Mouse (Mus musculus): Measurements from ENCODE around the gene Upk3a.

Gene Upk3a

DNA sequence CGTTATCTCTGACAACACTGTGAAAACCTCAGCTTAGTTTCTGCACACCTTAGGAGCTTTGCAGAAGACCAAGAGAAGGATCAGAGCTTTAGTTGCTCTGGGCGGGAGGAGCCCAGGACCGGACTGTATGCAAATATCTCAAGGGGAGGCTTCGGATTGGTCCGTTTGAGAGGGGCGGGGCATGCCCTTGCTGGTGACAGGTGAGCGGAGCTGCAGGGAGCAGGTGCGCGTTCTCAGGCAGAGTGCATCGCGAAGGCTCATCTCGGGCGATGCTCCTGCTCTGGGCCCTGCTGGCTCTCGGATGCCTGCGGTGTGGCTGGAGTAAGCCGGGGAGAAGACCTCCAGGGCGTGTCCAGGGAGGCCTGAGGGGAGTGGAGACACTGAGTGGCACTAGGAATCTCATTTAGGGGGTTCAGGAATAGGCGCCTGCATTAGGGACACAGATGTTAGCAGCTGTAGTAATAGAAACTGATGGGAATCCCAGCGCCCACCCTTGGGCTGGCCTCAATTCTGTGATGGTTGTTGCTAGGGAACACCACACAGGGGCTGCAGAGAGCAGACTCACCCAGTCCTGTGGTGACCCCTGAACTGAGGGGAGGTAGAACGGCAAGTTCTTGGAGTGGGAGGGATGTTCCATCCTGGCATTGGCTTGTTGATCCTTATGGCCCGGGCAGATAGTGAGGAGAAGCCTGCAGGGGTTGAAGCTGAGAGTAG lies at the start of gene Upk3a:
Gene Upk3a (plus strand): TSS at position 191 of the 714 bp plus-strand sequence.
- no peak for DNase-seq (ENCODE audit: low read depth)

DNA sequence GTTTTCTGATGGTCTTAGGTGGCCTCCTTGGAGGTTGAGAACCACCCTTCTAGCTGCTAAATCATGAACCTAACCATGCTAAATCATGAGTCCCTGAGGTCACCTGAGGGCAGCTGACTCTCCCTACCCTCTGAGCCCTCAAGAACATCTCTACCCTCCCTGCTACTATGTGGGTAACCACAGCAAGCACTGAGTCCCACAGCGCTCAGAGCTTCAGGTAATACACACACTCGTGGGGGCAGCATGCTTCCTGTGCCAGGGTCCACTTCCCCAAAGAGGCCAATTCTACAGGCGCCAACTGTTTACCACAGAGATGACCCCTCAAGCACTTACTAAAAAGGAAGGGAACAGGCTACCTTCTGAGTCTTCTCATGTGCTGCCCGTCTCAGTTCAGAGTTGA lies 48.4 kb upstream of the Upk3a start:
- DNase-seq (ENCODE audit: low read depth), result no peak

DNA sequence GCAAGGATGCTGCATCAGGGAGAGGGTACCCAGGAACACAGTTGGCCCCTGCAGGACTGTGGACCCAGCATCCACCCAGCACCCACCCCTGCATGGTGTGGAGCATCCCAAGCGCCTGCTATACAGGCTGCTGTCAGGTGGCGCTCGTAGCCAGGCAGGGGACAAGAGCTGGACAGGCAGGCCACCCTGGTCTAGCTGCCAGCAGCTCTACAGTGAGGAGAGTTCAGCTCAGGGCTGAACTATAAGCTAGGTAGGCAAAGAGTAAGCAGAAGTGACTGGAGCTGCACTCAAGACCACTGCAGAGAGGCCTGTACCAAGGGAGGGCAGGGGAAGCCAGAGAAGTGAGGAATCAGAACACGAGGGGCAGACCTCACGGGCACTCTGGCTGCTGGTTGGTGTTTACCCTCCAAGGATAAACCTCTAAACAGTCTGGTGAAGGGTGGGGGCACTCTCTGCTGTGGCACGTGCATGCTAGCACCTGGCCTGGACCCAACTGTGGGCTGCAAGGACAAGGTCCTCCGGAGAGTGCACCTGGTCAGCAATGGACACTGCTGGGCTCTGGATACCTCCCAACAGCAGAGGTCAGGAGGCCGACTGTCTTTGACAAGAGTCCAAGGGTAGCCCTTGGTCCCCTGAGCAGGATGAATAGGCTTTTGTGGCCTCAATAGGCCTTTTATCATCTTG lies 43.9 kb upstream of the Upk3a start:
- DNase-seq (ENCODE audit: low read depth), result no peak

- DNase-seq (ENCODE audit: low read depth), result no peak
Observed at GRCm38 (mm10) chr15:84973544-84973871, 43.4 kb upstream of the Upk3a start.

DNA sequence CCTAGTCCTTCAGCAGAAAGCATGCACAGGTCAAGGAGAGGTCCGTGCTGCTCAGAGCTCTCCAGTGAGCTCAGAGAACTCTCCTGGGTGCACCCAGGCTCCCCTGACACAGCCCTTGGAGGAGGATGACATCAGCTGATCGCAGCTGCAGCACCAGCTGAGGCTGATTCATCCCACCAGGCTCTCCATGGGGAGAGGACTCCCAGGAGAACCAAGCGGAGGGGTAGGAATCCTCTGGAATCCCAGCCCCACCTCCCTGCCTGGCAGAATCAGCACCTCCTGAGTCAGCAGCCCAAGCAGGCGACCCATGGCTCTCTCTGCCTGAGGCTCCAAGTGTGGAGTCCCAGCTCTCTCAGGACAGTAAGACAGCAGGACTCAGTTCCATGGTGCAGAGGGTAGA lies 41.2 kb upstream of the Upk3a start:
- no peak for DNase-seq (ENCODE audit: low read depth)

DNA sequence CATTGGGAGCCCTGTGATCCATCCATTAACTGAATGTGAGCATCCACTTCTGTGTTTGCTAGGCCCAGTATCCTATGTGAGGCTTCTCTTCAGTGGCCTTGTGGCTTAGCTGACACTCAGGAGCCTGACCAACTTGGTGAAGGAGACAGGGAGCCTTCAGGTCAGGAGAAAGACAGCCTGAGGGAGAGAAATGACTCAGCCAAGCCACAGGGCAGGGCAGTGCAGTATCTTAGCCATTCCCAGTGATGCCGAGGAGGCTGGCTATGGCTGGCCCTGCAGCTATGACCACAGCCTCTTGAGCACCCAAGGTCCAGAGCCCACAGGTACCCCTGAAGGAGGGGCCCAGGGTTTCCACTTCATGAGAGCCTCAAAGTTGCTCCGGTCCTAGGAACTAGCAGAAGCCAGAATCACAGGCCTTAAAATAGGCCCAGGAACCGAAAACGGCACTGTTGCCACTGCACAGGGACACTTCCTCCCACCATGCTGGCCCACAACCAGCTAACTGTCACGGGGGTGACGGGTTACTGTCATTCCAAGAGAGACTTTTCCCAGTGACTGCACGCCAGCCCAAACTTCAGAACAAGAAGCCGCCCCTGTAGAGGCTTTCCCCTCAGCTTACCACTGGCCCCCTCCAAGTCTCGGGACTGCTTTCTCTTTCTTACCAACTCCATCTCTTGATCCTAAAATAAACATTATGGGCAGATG lies 35.2 kb upstream of the Upk3a start:
- DNase-seq (ENCODE audit: low read depth), result no peak

GRCm38 (mm10) chr15:84982888-84983287 lies 34.1 kb upstream of the Upk3a start:
- DNase-seq (ENCODE audit: low read depth), result no peak

GRCm38 (mm10) chr15:84983721-84984120 lies 33.2 kb upstream of the Upk3a start:
- DNase-seq (ENCODE audit: low read depth), result peak; percentile 74

GRCm38 (mm10) chr15:84985516-84986160 lies 31.3 kb upstream of the Upk3a start:
- DNase-seq (ENCODE audit: low read depth), result no peak

DNA sequence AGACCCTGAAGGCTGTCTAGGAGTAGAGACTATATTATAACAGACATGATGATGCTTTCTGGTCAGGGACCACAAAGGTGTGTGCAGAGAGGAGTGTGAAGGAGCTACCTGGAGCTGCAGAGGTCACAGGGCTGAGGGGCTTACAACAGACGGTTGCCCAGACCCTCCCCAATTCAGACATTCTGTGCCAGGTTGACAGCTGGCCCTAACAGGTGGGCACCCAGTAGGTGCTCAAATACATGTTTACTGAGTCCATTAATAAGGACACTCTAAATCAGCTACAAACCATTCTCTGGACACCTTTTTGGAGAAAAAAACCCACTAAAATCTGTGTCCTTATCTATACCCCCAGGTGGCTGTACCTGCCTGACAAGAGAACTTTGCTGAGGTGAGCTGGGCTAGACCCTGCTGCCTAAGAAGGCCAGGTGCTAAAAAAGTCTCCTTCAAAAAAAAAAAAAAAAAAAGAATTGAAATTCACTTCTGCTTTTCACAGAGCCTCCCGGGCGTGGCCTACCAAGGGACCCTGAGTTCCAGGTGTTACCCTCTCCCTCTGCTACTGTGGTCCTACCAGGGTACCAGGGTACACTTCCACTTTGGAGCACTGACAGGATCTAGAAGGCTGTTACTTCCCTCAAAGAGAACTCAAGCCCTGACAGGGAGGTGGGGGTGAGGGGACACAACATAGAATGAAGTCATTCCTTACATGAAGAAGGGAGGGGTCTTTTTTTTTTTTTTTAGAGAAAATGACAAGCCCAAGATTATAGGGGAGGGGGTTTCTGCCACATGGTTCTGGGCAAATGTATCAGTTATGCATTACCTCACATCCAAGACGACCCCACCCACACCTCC lies 30.5 kb upstream of the Upk3a start:
- no peak for DNase-seq (ENCODE audit: low read depth)

- peak; percentile 45 for DNase-seq (ENCODE audit: low read depth)
Observed at GRCm38 (mm10) chr15:84987020-84987815, 29.7 kb upstream of the Upk3a start.

GRCm38 (mm10) chr15:84987874-84988825 lies 28.8 kb upstream of the Upk3a start, which contains the start of gene 5031439G07Rik:
TSS of gene 5031439G07Rik (minus strand) at chr15:84988551.
- DNase-seq (ENCODE audit: low read depth), result peak; percentile 96

DNA sequence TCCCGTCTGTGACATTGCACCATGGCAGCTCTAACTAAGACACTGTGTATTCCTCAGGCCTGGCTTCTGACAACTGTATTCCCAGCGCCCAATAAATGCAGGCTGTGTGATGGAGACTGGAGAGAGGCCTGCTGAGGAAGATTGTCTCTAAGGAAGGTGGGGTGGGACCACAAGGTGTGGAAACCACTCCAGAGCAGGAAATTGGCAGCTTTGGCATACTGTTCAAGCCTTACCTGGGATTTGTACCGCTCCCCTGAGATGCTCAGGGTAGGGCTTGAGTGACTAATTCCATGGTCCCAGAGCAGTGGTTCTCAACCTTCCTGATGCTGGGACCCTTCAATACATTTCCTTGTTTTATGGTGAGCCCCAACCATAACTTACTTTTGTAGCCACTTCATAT lies 27.8 kb upstream of the Upk3a start:
- no peak for DNase-seq (ENCODE audit: low read depth)

DNA sequence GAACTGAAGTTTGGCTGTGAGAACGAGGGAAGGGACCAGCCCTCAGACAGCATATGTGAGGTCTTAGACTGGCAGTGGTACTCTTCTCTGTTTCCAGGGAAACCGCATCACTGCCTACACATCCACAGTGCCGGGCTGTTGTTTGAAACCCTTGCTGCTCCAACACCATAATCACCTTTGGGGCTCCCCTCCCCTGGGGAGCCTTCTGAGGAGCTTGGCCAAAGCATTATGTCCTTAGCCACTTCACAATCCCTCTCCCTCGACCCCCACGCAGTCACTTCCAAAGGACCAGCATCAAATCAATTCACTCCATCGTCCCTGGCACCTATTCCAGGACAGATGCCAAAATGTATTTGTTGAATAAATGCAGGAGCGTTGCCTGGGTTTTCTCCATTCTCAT lies 27.2 kb upstream of the Upk3a start:
- DNase-seq (ENCODE audit: low read depth), result no peak

GRCm38 (mm10) chr15:84994498-84994897 lies 22.4 kb upstream of the Upk3a start:
- DNase-seq (ENCODE audit: low read depth), result no peak

- peak; percentile 60 for DNase-seq (ENCODE audit: low read depth)
Observed at GRCm38 (mm10) chr15:84995041-84995440, 21.9 kb upstream of the Upk3a start.

GRCm38 (mm10) chr15:84995967-84996366 lies 21.0 kb upstream of the Upk3a start:
- peak; percentile 83 for DNase-seq (ENCODE audit: low read depth)

- DNase-seq (ENCODE audit: low read depth), result no peak
Observed at GRCm38 (mm10) chr15:84997768-84998454, 19.0 kb upstream of the Upk3a start.

GRCm38 (mm10) chr15:84999911-85000310 lies 17.0 kb upstream of the Upk3a start:
- DNase-seq (ENCODE audit: low read depth), result no peak

All from 416B (cell line).